Mouse (Mus musculus) neural tube, embryonic 12.5 days (tissue): ENCODE results near the gene Gm609. TPM values are rescaled to one million over a fixed set of nuclear protein-coding genes. Genes with fewer than 3 reads are reported as not detected.
"Not testable (repeated sequence)": the region's sequence is repeated elsewhere in the genome, so short reads cannot be mapped to it uniquely, and the experiment has no call there.

Source experiments
- ATAC-seq: fragments of 200-750 bp; cut with Nextera tagmentation; 2 replicates; pipeline ENCODE4 v1.8.0; 2017; ENCODE audit warnings: low read depth, mild to moderate bottlenecking, moderate TSS enrichment, moderate library complexity; ENCODE audit not compliant: low FRiP score
- H3K27ac ChIP-seq: fragments of 300-500 bp; sonication (generic); 2 replicates; pipeline ENCODE4 v1.5.1; 2016
- H3K27me3 ChIP-seq: fragments of 300-500 bp; sonication (generic); replicated peaks from 2 replicates; pipeline ENCODE4 v1.6.1; 2016; ENCODE audit warnings: mild to moderate bottlenecking
- H3K36me3 ChIP-seq: fragments of 300-500 bp; sonication (generic); 2 replicates; pipeline ENCODE4 v1.6.1; 2016; ENCODE audit warnings: mild to moderate bottlenecking
- H3K4me1 ChIP-seq: fragments of 300-500 bp; sonication (generic); 2 replicates; pipeline ENCODE4 v1.6.1; 2016
- H3K4me2 ChIP-seq: fragments of 300-500 bp; sonication (generic); replicated peaks from 2 replicates; pipeline ENCODE4 v1.6.1; 2016; ENCODE audit warnings: mild to moderate bottlenecking
- H3K4me3 ChIP-seq: fragments of 300-500 bp; sonication (generic); 2 replicates; pipeline ENCODE4 v1.5.1; 2016
- H3K9ac ChIP-seq: fragments of 300-500 bp; sonication (generic); 2 replicates; pipeline ENCODE4 v1.6.1; 2016; ENCODE audit warnings: mild to moderate bottlenecking
- H3K9me3 ChIP-seq: fragments of 300-500 bp; sonication (generic); 2 replicates; pipeline ENCODE4 v1.6.1; 2016; ENCODE audit warnings: mild to moderate bottlenecking
- WGBS: fragments of 180-500 bp; shearing (Covaris S2); methylation state at CpG from one replicate; pipeline ENCODE4 v1.1.7; 2016; 5-methylcytosine and 5-hydroxymethylcytosine counted together
- polyA plus RNA-seq: library from polyadenylated mRNA; unstranded; fragments of >200 nt; fragmentation: Nextera tagmentation; extraction: Ambion mirVana; gene quantifications from 2 replicates; pipeline ENCODE4 v1.2.1, GENCODE M21; 2016

Gm609 gene
- not detected in 2 replicates for polyA plus RNA-seq

DNA sequence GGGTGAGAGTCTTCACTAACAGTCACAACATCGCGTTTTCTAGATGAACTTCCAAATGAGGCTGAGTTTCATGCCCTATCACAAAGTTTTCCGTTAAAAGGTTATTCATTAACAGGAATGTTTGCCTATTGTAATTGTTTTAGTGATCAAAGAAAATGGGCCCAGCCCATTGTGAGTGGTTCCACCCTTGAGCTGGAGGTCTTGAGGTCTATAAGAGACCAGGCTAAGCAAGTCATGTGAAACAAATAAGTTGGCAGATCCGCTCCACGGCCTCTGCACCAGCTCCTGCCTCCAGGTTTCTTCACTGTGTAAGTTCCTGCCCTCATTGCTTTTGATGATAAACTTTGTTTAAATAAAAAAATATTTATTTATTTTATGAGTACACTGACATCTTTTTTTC is at the start of gene Gm609:
Gene Gm609, minus strand, starts transcription at position 43 of the 400 bp plus-strand sequence.
- whole genome bisulfite sequencing = 83% methylated on average over 5 of the region's 5 CpGs
- no peak for ATAC-seq
- no peaks in the 10 kb centered on the region for H3K4me1 ChIP-seq
- no peak within 1 kb of the TSS for H3K4me2 ChIP-seq
- no peak within 1 kb of the TSS for H3K27ac ChIP-seq
- no peaks in the 10 kb centered on the region for H3K27me3 ChIP-seq
- no peaks in the 10 kb centered on the region for H3K9me3 ChIP-seq
- H3K9ac ChIP-seq = no peak within 1 kb of the TSS
- no peaks in the 10 kb centered on the region for H3K36me3 ChIP-seq
- H3K4me3 ChIP-seq = no peak within 1 kb of the TSS

DNA sequence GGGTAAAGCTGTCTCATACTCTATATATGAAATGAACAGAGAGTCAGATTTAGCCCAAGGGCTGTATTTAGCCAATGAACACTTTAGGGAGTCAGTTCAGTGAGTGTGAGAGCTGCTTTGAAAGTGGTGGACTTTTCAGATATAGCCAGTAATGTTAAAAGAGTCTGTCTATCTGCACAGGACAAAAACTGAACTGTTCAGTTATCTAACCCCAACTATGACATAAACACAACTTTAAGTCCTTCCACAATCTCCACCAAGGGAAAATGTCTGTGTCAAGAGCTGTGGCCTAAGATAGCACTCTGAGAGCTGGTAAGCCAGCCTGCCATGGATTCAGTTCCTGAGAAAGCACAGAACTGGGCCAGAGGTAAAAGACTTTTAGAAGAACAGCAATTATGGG is 49.3 kb upstream of the Gm609 start:
- H3K9ac ChIP-seq = no peak overlapping the region
- no peak overlapping the region for H3K4me3 ChIP-seq
- H3K9me3 ChIP-seq = no peaks in the 10 kb centered on the region
- H3K36me3 ChIP-seq = no peaks in the 10 kb centered on the region
- no peak for ATAC-seq
- H3K4me1 ChIP-seq = no peaks in the 10 kb centered on the region
- H3K4me2 ChIP-seq = no peak overlapping the region
- H3K27ac ChIP-seq = no peak overlapping the region
- no peaks in the 10 kb centered on the region for H3K27me3 ChIP-seq

DNA sequence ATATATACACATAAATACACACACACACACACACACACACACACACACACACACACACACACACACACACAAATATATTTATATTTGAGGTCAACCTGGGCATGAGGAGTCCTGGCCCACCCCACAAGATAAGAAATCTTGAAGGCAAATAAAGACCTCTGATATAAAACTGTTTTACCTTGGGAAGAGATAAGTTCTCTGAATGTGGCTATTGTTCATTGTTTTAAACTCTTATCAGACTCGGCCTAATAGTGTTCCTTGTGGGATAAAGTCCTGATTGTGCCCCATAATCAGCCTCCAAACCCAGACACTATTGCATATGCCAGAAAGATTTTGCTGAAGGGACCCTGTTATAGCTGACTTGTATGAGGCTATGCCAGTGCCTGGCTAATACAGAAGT is 45.6 kb upstream of the Gm609 start:
- not testable (repeated sequence) for H3K4me2 ChIP-seq, H3K4me3 ChIP-seq, H3K9me3 ChIP-seq, H3K4me1 ChIP-seq, H3K27me3 ChIP-seq, H3K9ac ChIP-seq, ATAC-seq, H3K36me3 ChIP-seq, H3K27ac ChIP-seq
- 78% methylated on average over 1 of the region's 1 CpGs for WGBS

- no peaks in the 10 kb centered on the region for H3K9me3 ChIP-seq
- H3K27ac ChIP-seq = no peak within 1 kb of the TSS
- no peak within 1 kb of the TSS for H3K4me2 ChIP-seq
- no peak within 1 kb of the TSS for H3K4me3 ChIP-seq
- 93% methylated on average over 5 of the region's 5 CpGs for WGBS
- no peak within 1 kb of the TSS for H3K9ac ChIP-seq
- ATAC-seq = no peak
- no peaks in the 10 kb centered on the region for H3K4me1 ChIP-seq
- H3K27me3 ChIP-seq = no peaks in the 10 kb centered on the region
- H3K36me3 ChIP-seq = no peaks in the 10 kb centered on the region
Measured at GRCm38 (mm10) chr16:45535009-45535408, 42.2 kb upstream of the Gm609 start, which contains the start of gene Slc9c1. Gene Slc9c1 (plus strand): TSS chr16:45535309.

- H3K36me3 ChIP-seq = no peaks in the 10 kb centered on the region
- H3K4me2 ChIP-seq = no peak within 1 kb of the TSS
- no peak within 1 kb of the TSS for H3K9ac ChIP-seq
- no peak within 1 kb of the TSS for H3K4me3 ChIP-seq
- H3K4me1 ChIP-seq = no peaks in the 10 kb centered on the region
- no peaks in the 10 kb centered on the region for H3K9me3 ChIP-seq
- H3K27ac ChIP-seq = no peak within 1 kb of the TSS
- H3K27me3 ChIP-seq = no peaks in the 10 kb centered on the region
- ATAC-seq = no peak
- 86% methylated on average over 4 of the region's 4 CpGs for WGBS
Measured at GRCm38 (mm10) chr16:45531950-45532349, 39.2 kb upstream of the Gm609 start, which contains the start of gene Gm17783. Gene Gm17783 (minus strand): TSS chr16:45532050.

DNA sequence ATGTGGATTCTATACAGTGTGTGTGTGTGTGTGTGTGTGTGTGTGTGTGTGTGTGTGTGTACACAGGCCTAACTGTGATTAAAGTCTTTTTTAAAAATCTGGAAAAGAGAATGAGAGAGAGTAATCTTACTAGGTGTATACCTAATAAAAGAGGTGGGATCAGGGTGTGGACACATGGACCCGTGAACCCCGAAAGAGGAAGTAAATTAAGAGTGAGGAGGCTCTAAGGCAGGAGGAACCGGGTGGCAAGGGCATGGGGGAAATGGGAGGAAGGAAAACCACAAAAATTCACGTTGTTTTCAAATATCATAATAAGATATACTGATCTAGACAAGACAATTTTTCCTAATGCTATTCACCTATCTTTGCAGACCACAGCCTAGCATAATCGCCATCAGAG is 32.8 kb upstream of the Gm609 start:
- no peaks in the 10 kb centered on the region for H3K4me1 ChIP-seq
- no peaks in the 10 kb centered on the region for H3K9me3 ChIP-seq
- H3K4me2 ChIP-seq = no peak overlapping the region
- 79% methylated on average over 5 of the region's 5 CpGs for WGBS
- no peak for ATAC-seq
- no peak overlapping the region for H3K9ac ChIP-seq
- no peak overlapping the region for H3K27ac ChIP-seq
- no peaks in the 10 kb centered on the region for H3K36me3 ChIP-seq
- H3K4me3 ChIP-seq = no peak overlapping the region
- no peaks in the 10 kb centered on the region for H3K27me3 ChIP-seq

GRCm38 (mm10) chr16:45495326-45495725 is 2.6 kb upstream of the Gm609 start:
- H3K27me3 ChIP-seq = no peaks in the 10 kb centered on the region
- no peak overlapping the region for H3K9ac ChIP-seq
- 86% methylated on average over 1 of the region's 1 CpGs for WGBS
- ATAC-seq = no peak
- no peak overlapping the region for H3K27ac ChIP-seq
- H3K4me1 ChIP-seq = no peaks in the 10 kb centered on the region
- H3K4me3 ChIP-seq = no peak overlapping the region
- no peaks in the 10 kb centered on the region for H3K9me3 ChIP-seq
- H3K36me3 ChIP-seq = no peaks in the 10 kb centered on the region
- no peak overlapping the region for H3K4me2 ChIP-seq

DNA sequence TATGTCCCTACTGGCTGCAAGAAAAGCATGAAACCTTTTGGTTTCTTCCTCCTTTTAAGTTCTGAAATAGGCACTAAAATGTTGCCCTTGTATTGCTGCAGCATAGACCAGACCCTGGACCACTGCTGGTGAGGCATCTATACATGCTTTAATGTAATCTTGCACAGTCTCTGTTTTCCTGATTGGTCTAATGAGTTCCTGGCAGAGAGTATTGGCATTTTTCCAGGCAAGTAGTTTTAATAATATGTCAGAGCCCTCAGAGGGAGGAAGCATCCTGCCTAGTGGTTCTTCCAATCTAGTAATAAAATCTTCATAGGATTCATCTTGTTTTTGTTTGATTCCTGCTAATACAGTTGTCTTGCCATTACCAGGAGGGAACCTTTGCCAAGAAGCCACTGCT is 15.8 kb downstream of the Gm609 start:
- Histone ChIP-seq H3K27me3 (no peaks in the 10 kb centered on the region), H3K27ac (no peak overlapping the region), H3K4me1 (no peaks in the 10 kb centered on the region), H3K36me3 (no peaks in the 10 kb centered on the region), H3K9ac (no peak overlapping the region), H3K4me3 (no peak overlapping the region), H3K9me3 (no peaks in the 10 kb centered on the region), H3K4me2 (no peak overlapping the region)
- ATAC-seq = no peak

GRCm38 (mm10) chr16:45471836-45472235 is 20.9 kb downstream of the Gm609 start:
- H3K4me3 ChIP-seq, H3K9ac ChIP-seq, ATAC-seq, H3K27me3 ChIP-seq, H3K27ac ChIP-seq, H3K36me3 ChIP-seq, H3K9me3 ChIP-seq, H3K4me1 ChIP-seq, H3K4me2 ChIP-seq: not testable (repeated sequence)
- 71% methylated on average over 3 of the region's 3 CpGs for WGBS

GRCm38 (mm10) chr16:45454762-45455161 is 38.0 kb downstream of the Gm609 start:
- Histone ChIP-seq H3K4me3 (no peak overlapping the region), H3K27me3 (no peaks in the 10 kb centered on the region), H3K4me1 (no peaks in the 10 kb centered on the region), H3K4me2 (no peak overlapping the region), H3K9me3 (no peaks in the 10 kb centered on the region), H3K9ac (no peak overlapping the region), H3K36me3 (no peaks in the 10 kb centered on the region), H3K27ac (no peak overlapping the region)
- ATAC-seq = no peak

GRCm38 (mm10) chr16:45437230-45437739 is 55.5 kb downstream of the Gm609 start:
- no peaks in the 10 kb centered on the region for H3K27me3 ChIP-seq
- H3K9me3 ChIP-seq = no peaks in the 10 kb centered on the region
- no peaks in the 10 kb centered on the region for H3K4me1 ChIP-seq
- 87% methylated on average over 1 of the region's 1 CpGs for WGBS
- H3K4me3 ChIP-seq = no peak overlapping the region
- no peaks in the 10 kb centered on the region for H3K36me3 ChIP-seq
- H3K9ac ChIP-seq = no peak overlapping the region
- no peak for ATAC-seq
- H3K27ac ChIP-seq = no peak overlapping the region
- H3K4me2 ChIP-seq = no peak overlapping the region

DNA sequence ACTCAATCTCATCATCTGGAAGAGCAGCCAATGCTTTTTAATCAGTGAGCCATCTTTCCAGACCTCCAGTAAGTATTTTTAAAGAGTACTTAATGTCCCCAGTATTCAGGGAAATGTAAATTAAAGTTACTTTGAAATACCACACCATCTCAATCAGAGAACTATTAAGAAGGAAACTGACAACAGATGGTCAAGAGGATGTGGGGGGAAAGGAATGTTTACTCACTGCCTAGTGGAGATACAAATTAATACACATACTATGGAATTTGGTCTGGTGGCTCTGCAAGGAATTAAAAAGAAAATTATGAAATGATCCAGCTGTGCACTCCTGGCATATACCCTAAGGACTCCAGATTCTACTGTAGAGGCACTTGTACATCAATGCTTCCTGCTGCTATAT is 57.2 kb downstream of the Gm609 start:
- Histone ChIP-seq H3K27ac (no peak overlapping the region), H3K4me2 (no peak overlapping the region), H3K4me3 (no peak overlapping the region), H3K27me3 (no peaks in the 10 kb centered on the region), H3K9ac (no peak overlapping the region), H3K9me3 (no peaks in the 10 kb centered on the region), H3K36me3 (no peaks in the 10 kb centered on the region), H3K4me1 (no peaks in the 10 kb centered on the region)
- no peak for ATAC-seq

DNA sequence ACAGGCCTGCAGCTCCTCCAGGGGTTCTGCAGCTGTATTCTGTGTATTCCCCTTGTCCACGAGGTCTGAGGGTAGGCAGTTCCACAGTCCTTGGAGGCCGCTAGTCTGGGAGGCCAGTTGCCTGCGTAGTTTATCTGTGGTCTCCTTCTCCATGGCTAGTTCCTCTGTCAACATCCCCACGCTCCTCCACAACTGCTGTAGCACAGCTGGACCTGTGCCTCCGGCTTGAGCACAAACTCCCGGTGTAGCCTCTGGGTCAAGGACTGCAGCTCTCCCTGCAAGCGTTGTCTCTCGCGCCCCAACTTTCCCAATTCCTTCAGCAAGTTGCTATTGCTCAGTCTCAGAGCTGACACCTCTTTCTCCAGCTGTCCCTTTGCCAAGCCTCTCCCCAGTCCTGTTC is 65.1 kb downstream of the Gm609 start:
- H3K36me3 ChIP-seq = no peaks in the 10 kb centered on the region
- no peak overlapping the region for H3K9ac ChIP-seq
- no peak for ATAC-seq
- no peak overlapping the region for H3K4me2 ChIP-seq
- no peak overlapping the region for H3K4me3 ChIP-seq
- 92% methylated on average over 9 of the region's 9 CpGs for WGBS
- no peaks in the 10 kb centered on the region for H3K4me1 ChIP-seq
- H3K27ac ChIP-seq = no peak overlapping the region
- H3K27me3 ChIP-seq = no peaks in the 10 kb centered on the region
- no peaks in the 10 kb centered on the region for H3K9me3 ChIP-seq
